8 mouse cellular contexts compared by ENCODE assay signal in genomic region chr11:87073343-87073865, GRCm38 (mm10). TPM values are rescaled to one million over a fixed set of nuclear protein-coding genes. Genes with fewer than 3 reads are reported as not detected.
DNase-seq lines count a peak whose midpoint lies in the region; ATAC-seq and TF ChIP-seq lines count a peak whose summit lies in the region.

No protein-coding gene starts in this region.

- DNase-seq in 3T3-L1 (ENCODE audit: low read depth, low spot score) = peak; percentile 84
- DNase-seq in heart, adult 9 months (ENCODE audit: low spot score in 2 of 2) = peak; percentile 50 to 64
- peak; percentile 56 for DNase-seq in limb, embryonic 14.5 days (ENCODE audit: low spot score)
- no peak for DNase-seq in spleen, adult 2 months (ENCODE audit: low read depth in 1 of 2, low spot score in 2 of 2)

- H3K9me3 ChIP-seq in embryonic facial prominence, embryonic 15.5 days (replicated peaks) = no peaks in the 10 kb centered on the region
- no peaks in the 10 kb centered on the region for H3K9me3 ChIP-seq in kidney, embryonic 14.5 days (ENCODE audit: control insufficient read depth, low read length)
- no peaks in the 10 kb centered on the region for H3K9me3 ChIP-seq in limb, embryonic 14.5 days (ENCODE audit: control insufficient read depth, low read length)
- H3K9me3 ChIP-seq in midbrain, embryonic 16.5 days (replicated peaks; ENCODE audit: control insufficient read depth, low read length, poor library complexity, severe bottlenecking) = no peaks in the 10 kb centered on the region

- TF ChIP-seq POLR2A in bone marrow, adult 2 months (IDR thresholded peaks at IDR 0.05; ENCODE audit: borderline replicate concordance, control insufficient read depth, low read depth, low read length) = no peak
- no peak for TF ChIP-seq POLR2A in limb, embryonic 14.5 days (IDR thresholded peaks at IDR 0.05; ENCODE audit: borderline replicate concordance, extremely low read depth, insufficient read depth, insufficient read length)
- TF ChIP-seq POLR2A in spleen, adult 2 months (IDR thresholded peaks at IDR 0.05; ENCODE audit: low read depth, low read length) = no peak

- H3K27ac ChIP-seq in bone marrow, adult 2 months (ENCODE audit: control insufficient read depth, insufficient read depth, low read depth, low read length, poor library complexity) = no peak overlapping the region
- H3K27ac ChIP-seq in embryonic facial prominence, embryonic 15.5 days (replicated peaks) = peak overlapping the region; percentile 66
- H3K27ac ChIP-seq in kidney, embryonic 14.5 days (ENCODE audit: low read depth, low read length) = peak overlapping the region; percentile 68
- H3K27ac ChIP-seq in limb, embryonic 14.5 days (replicated peaks; ENCODE audit: low read depth, low read length) = no peak overlapping the region; the same call in 1 of the 2 replicates
- H3K27ac ChIP-seq in midbrain, embryonic 16.5 days (ENCODE audit: low read length) = peak overlapping the region; percentile 95
- no peak overlapping the region for H3K27ac ChIP-seq in spleen, adult 2 months (ENCODE audit: insufficient read depth, low read length)

- H3K27me3 ChIP-seq in embryonic facial prominence, embryonic 15.5 days = no peaks in the 10 kb centered on the region
- H3K27me3 ChIP-seq in kidney, embryonic 14.5 days (ENCODE audit: control insufficient read depth, insufficient read depth, low read length) = no peaks in the 10 kb centered on the region
- H3K27me3 ChIP-seq in limb, embryonic 14.5 days (ENCODE audit: control insufficient read depth, insufficient read depth, low read length) = no peaks in the 10 kb centered on the region
- no peaks in the 10 kb centered on the region for H3K27me3 ChIP-seq in midbrain, embryonic 16.5 days (ENCODE audit: control insufficient read depth, insufficient read depth, low read depth, low read length)
- no peaks in the 10 kb centered on the region for H3K27me3 ChIP-seq in spleen, adult 2 months (ENCODE audit: control insufficient read depth, insufficient read depth, low read length)

- WGBS in bone marrow, adult 2 months = 5% methylated on average over 24 of the region's 24 CpGs
- under 1% methylated on average over 24 of the region's 24 CpGs for WGBS in embryonic facial prominence, embryonic 15.5 days
- WGBS in kidney, embryonic 14.5 days = 1% methylated on average over 23 of the region's 24 CpGs
- under 1% methylated on average over 24 of the region's 24 CpGs for WGBS in limb, embryonic 14.5 days
- WGBS in midbrain, embryonic 16.5 days = under 1% methylated on average over 23 of the region's 24 CpGs
- 8% methylated on average over 24 of the region's 24 CpGs for WGBS in spleen, adult 2 months

- peak overlapping the region; percentile 55 for H3K9ac ChIP-seq in embryonic facial prominence, embryonic 15.5 days
- H3K9ac ChIP-seq in kidney, embryonic 14.5 days (ENCODE audit: low read depth, low read length) = peak overlapping the region; percentile 68
- H3K9ac ChIP-seq in limb, embryonic 14.5 days (ENCODE audit: low read depth, low read length, severe bottlenecking) = peak overlapping the region; percentile 75
- H3K9ac ChIP-seq in midbrain, embryonic 16.5 days (ENCODE audit: low read depth, low read length) = peak overlapping the region; percentile 85

- peak overlapping the region; percentile 95 for H3K4me2 ChIP-seq in embryonic facial prominence, embryonic 15.5 days (replicated peaks)
- peak overlapping the region; percentile 97 for H3K4me2 ChIP-seq in kidney, embryonic 14.5 days (replicated peaks; ENCODE audit: low read depth, low read length)
- peak overlapping the region; percentile 90 for H3K4me2 ChIP-seq in limb, embryonic 14.5 days (replicated peaks; ENCODE audit: low read depth, low read length, severe bottlenecking)
- H3K4me2 ChIP-seq in midbrain, embryonic 16.5 days (ENCODE audit: low read length) = peak overlapping the region; percentile 66

- peaks cover 14% of the 10 kb centered on the region for H3K36me3 ChIP-seq in embryonic facial prominence, embryonic 15.5 days
- H3K36me3 ChIP-seq in kidney, embryonic 14.5 days (ENCODE audit: control insufficient read depth, insufficient read depth, low read length) = peaks cover 15% of the 10 kb centered on the region
- peaks cover 22% of the 10 kb centered on the region for H3K36me3 ChIP-seq in limb, embryonic 14.5 days (ENCODE audit: control insufficient read depth, insufficient read depth, low read length)
- peaks cover 5% of the 10 kb centered on the region; the same call in 1 of the 2 replicates for H3K36me3 ChIP-seq in midbrain, embryonic 16.5 days (ENCODE audit: control insufficient read depth, insufficient read depth, low read length)
- peaks cover 3% of the 10 kb centered on the region for H3K36me3 ChIP-seq in spleen, adult 2 months (ENCODE audit: control insufficient read depth, insufficient read depth, low read length)

- ATAC-seq in embryonic facial prominence, embryonic 15.5 days (ENCODE audit: insufficient number of reproducible peaks, low FRiP score, low TSS enrichment, low read depth) = peak; percentile 49
- peak; percentile 77 for ATAC-seq in kidney, embryonic 14.5 days (ENCODE audit: low FRiP score, low TSS enrichment)
- peak; percentile 54 for ATAC-seq in limb, embryonic 14.5 days (ENCODE audit: low FRiP score, low read depth)
- peak; percentile 75 for ATAC-seq in midbrain, embryonic 16.5 days

- H3K4me3 ChIP-seq in bone marrow, adult 2 months (replicated peaks; ENCODE audit: control insufficient read depth, low read depth, low read length) = peak overlapping the region; percentile 74
- peak overlapping the region; percentile 62 for H3K4me3 ChIP-seq in embryonic facial prominence, embryonic 15.5 days (replicated peaks)
- peak overlapping the region; percentile 69 for H3K4me3 ChIP-seq in kidney, embryonic 14.5 days (ENCODE audit: low read length)
- peak overlapping the region; percentile 61 for H3K4me3 ChIP-seq in limb, embryonic 14.5 days (replicated peaks; ENCODE audit: low read length)
- peak overlapping the region; percentile 72 for H3K4me3 ChIP-seq in midbrain, embryonic 16.5 days (ENCODE audit: low read depth, low read length)
- H3K4me3 ChIP-seq in spleen, adult 2 months (ENCODE audit: extremely low read depth, insufficient read depth, insufficient read length) = peak overlapping the region; percentile 59

- H3K4me1 ChIP-seq in bone marrow, adult 2 months (ENCODE audit: control insufficient read depth, insufficient read depth, low read length) = no peaks in the 10 kb centered on the region
- peaks cover 11% of the 10 kb centered on the region; the same call in 1 of the 2 replicates for H3K4me1 ChIP-seq in embryonic facial prominence, embryonic 15.5 days
- H3K4me1 ChIP-seq in kidney, embryonic 14.5 days (ENCODE audit: control insufficient read depth, insufficient read depth, low read length) = no peaks in the 10 kb centered on the region; the same call in 1 of the 2 replicates
- no peaks in the 10 kb centered on the region for H3K4me1 ChIP-seq in limb, embryonic 14.5 days (ENCODE audit: control insufficient read depth, insufficient read depth, low read length)
- peaks cover 33% of the 10 kb centered on the region for H3K4me1 ChIP-seq in midbrain, embryonic 16.5 days (ENCODE audit: control insufficient read depth, insufficient read depth, low read length)
- peaks cover 4% of the 10 kb centered on the region; the same call in 1 of the 2 replicates for H3K4me1 ChIP-seq in spleen, adult 2 months (ENCODE audit: control insufficient read depth, insufficient read depth, insufficient read length)

- peak; percentile 37; the same call in 1 of the 2 replicates for TF ChIP-seq CTCF in bone marrow, adult 2 months (IDR thresholded peaks at IDR 0.05; ENCODE audit: control insufficient read depth, insufficient read depth, low read length)
- TF ChIP-seq CTCF in spleen, adult 2 months (IDR thresholded peaks at IDR 0.05; ENCODE audit: extremely low read depth, insufficient read depth, insufficient read length, insufficient replicate concordance) = no peak

RNA-seq across cellular contexts. Expression of gene Gdpd1, which starts 0.5 kb away (rescaled TPM):
- polyA plus RNA-seq in bone marrow, adult 2 months (2011; ENCODE audit: insufficient read depth, insufficient read length, low replicate concordance, missing spikeins) = 2.8 TPM in 2 replicates
- 22.1 and 26.8 TPM in 2 replicates for polyA plus RNA-seq in embryonic facial prominence, embryonic 15.5 days (2015; fragmentation: Nextera tagmentation; extraction: Ambion mirVana)
- 23.1 and 27.8 TPM in 2 replicates for polyA plus RNA-seq in kidney, embryonic 14.5 days (2014; fragmentation: Nextera tagmentation; extraction: Ambion mirVana)
- polyA plus RNA-seq in limb, embryonic 14.5 days (2012; rRNA removed) = 8.1 and 8.8 TPM in 2 replicates
- 19.3 and 22.0 TPM in 2 replicates for polyA plus RNA-seq in limb, embryonic 14.5 days (2014; fragmentation: Nextera tagmentation; extraction: Ambion mirVana)
- 177 and 178 TPM in 2 replicates for polyA plus RNA-seq in midbrain, embryonic 16.5 days (2015; fragmentation: Nextera tagmentation; extraction: Ambion mirVana)
- polyA plus RNA-seq in spleen, adult 2 months (2012; rRNA removed) = 1.7 and 1.9 TPM in 2 replicates

RNA-seq across cellular contexts. Expression of gene Smg8, which starts 13.2 kb away (rescaled TPM):
- polyA plus RNA-seq in bone marrow, adult 2 months (2011; ENCODE audit: insufficient read depth, insufficient read length, low replicate concordance, missing spikeins) = 3.5 and 9.5 TPM in 2 replicates
- polyA plus RNA-seq in embryonic facial prominence, embryonic 15.5 days (2015; fragmentation: Nextera tagmentation; extraction: Ambion mirVana) = 18.5 and 19.4 TPM in 2 replicates
- 17.3 and 24.7 TPM in 2 replicates for polyA plus RNA-seq in kidney, embryonic 14.5 days (2014; fragmentation: Nextera tagmentation; extraction: Ambion mirVana)
- polyA plus RNA-seq in limb, embryonic 14.5 days (2012; rRNA removed) = 18.6 and 19.5 TPM in 2 replicates
- polyA plus RNA-seq in limb, embryonic 14.5 days (2014; fragmentation: Nextera tagmentation; extraction: Ambion mirVana) = 20.3 and 21.5 TPM in 2 replicates
- polyA plus RNA-seq in midbrain, embryonic 16.5 days (2015; fragmentation: Nextera tagmentation; extraction: Ambion mirVana) = 22.3 and 23.1 TPM in 2 replicates
- polyA plus RNA-seq in spleen, adult 2 months (2012; rRNA removed) = 4.7 and 5.0 TPM in 2 replicates

RNA-seq across cellular contexts. Expression of gene Prr11, which starts 35.1 kb away (rescaled TPM):
- polyA plus RNA-seq in bone marrow, adult 2 months (2011; ENCODE audit: insufficient read depth, insufficient read length, low replicate concordance, missing spikeins) = 10.4 and 13.0 TPM in 2 replicates
- polyA plus RNA-seq in embryonic facial prominence, embryonic 15.5 days (2015; fragmentation: Nextera tagmentation; extraction: Ambion mirVana) = 7.5 and 8.8 TPM in 2 replicates
- 9.2 and 20.5 TPM in 2 replicates for polyA plus RNA-seq in kidney, embryonic 14.5 days (2014; fragmentation: Nextera tagmentation; extraction: Ambion mirVana)
- 13.9 and 16.0 TPM in 2 replicates for polyA plus RNA-seq in limb, embryonic 14.5 days (2012; rRNA removed)
- 9.9 and 10.6 TPM in 2 replicates for polyA plus RNA-seq in limb, embryonic 14.5 days (2014; fragmentation: Nextera tagmentation; extraction: Ambion mirVana)
- 1.5 and 1.7 TPM in 2 replicates for polyA plus RNA-seq in midbrain, embryonic 16.5 days (2015; fragmentation: Nextera tagmentation; extraction: Ambion mirVana)
- 0.69 and 0.84 TPM in 2 replicates for polyA plus RNA-seq in spleen, adult 2 months (2012; rRNA removed)

RNA-seq across cellular contexts. Expression of gene Ska2, which starts 35.6 kb away (rescaled TPM):
- polyA plus RNA-seq in bone marrow, adult 2 months (2011; ENCODE audit: insufficient read depth, insufficient read length, low replicate concordance, missing spikeins) = 37.2 and 47.0 TPM in 2 replicates
- polyA plus RNA-seq in embryonic facial prominence, embryonic 15.5 days (2015; fragmentation: Nextera tagmentation; extraction: Ambion mirVana) = 46.5 and 48.4 TPM in 2 replicates
- 64.1 and 70.5 TPM in 2 replicates for polyA plus RNA-seq in kidney, embryonic 14.5 days (2014; fragmentation: Nextera tagmentation; extraction: Ambion mirVana)
- 56.9 and 58.2 TPM in 2 replicates for polyA plus RNA-seq in limb, embryonic 14.5 days (2012; rRNA removed)
- 50.6 and 56.4 TPM in 2 replicates for polyA plus RNA-seq in limb, embryonic 14.5 days (2014; fragmentation: Nextera tagmentation; extraction: Ambion mirVana)
- 42.4 and 46.9 TPM in 2 replicates for polyA plus RNA-seq in midbrain, embryonic 16.5 days (2015; fragmentation: Nextera tagmentation; extraction: Ambion mirVana)
- polyA plus RNA-seq in spleen, adult 2 months (2012; rRNA removed) = 2.5 and 2.6 TPM in 2 replicates

RNA-seq across cellular contexts. Expression of gene Trim37, which starts 53.5 kb away (rescaled TPM):
- polyA plus RNA-seq in bone marrow, adult 2 months (2011; ENCODE audit: insufficient read depth, insufficient read length, low replicate concordance, missing spikeins) = 11.4 and 16.0 TPM in 2 replicates
- 25.8 and 28.5 TPM in 2 replicates for polyA plus RNA-seq in embryonic facial prominence, embryonic 15.5 days (2015; fragmentation: Nextera tagmentation; extraction: Ambion mirVana)
- polyA plus RNA-seq in kidney, embryonic 14.5 days (2014; fragmentation: Nextera tagmentation; extraction: Ambion mirVana) = 20.6 and 41.4 TPM in 2 replicates
- polyA plus RNA-seq in limb, embryonic 14.5 days (2012; rRNA removed) = 9.6 and 12.3 TPM in 2 replicates
- 21.9 and 25.1 TPM in 2 replicates for polyA plus RNA-seq in limb, embryonic 14.5 days (2014; fragmentation: Nextera tagmentation; extraction: Ambion mirVana)
- polyA plus RNA-seq in midbrain, embryonic 16.5 days (2015; fragmentation: Nextera tagmentation; extraction: Ambion mirVana) = 89.6 and 93.4 TPM in 2 replicates
- polyA plus RNA-seq in spleen, adult 2 months (2012; rRNA removed) = 1.4 and 1.7 TPM in 2 replicates

Comparison
In these comparisons a context has a peak if more than half of its experiments do, and no peak if none do; other contexts are left out.
1. DNase-seq: peak in 3T3-L1 (single experiment), heart, adult 9 months (2 of 2) and limb, embryonic 14.5 days (single experiment); none in spleen, adult 2 months (0 of 2).
2. H3K27ac ChIP-seq: peak in embryonic facial prominence, embryonic 15.5 days (single experiment), kidney, embryonic 14.5 days (single experiment) and midbrain, embryonic 16.5 days (single experiment); none in bone marrow, adult 2 months (single experiment), limb, embryonic 14.5 days (single experiment) and spleen, adult 2 months (single experiment).
3. Peak in every context shown above with its lines, with median percentiles within 50 percentile points of each other: H3K4me3 ChIP-seq, ATAC-seq, H3K4me2 ChIP-seq and H3K9ac ChIP-seq.